Mouse (Mus musculus) small intestine, adult 2 months (tissue): ENCODE results near the gene Ccdc91.

Experiments
- CTCF ChIP-seq: fragments of 200-500 bp; IDR thresholded peaks from 2 replicates; pipeline ENCODE4 v1.5.1; 2012; ENCODE audit warnings: low read depth, mild to moderate bottlenecking, control low read depth, inconsistent platforms, low read length, moderate library complexity, mixed read lengths; ENCODE audit not compliant: insufficient replicate concordance, insufficient read length; ENCODE audit errors: extremely low read depth
- POLR2A ChIP-seq: fragments of 200-500 bp; IDR thresholded peaks from 2 replicates; pipeline ENCODE4 v1.6.1; 2012; ENCODE audit warnings: low read depth, mild to moderate bottlenecking, control low read depth, inconsistent platforms, low read length, moderate library complexity

DNA sequence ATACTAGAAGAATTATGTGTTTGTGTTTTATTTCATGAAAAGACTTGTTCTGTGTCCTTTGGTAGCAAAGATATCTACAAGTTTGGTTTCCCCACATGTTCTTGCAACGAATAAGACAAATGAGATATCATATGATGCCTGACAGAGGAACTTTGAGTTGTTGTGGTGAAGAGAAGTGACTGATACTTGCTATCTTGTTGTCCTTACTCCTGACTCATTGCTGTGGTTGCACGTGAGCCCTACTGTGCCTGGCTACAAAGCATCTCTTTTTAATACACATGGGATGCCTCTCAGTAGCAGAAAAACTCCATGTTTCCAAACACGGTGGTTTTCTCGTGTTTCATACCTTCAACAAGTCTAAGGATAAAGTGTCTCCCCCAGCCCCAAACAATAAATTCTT lies 186.2 kb downstream of the Ccdc91 start:
- TF ChIP-seq CTCF (no peak), POLR2A (no peak)
